Mouse (Mus musculus) CH12.LX (cell line): ENCODE measurements around the gene Clasp2.

ENCODE experiments used
- CTCF ChIP-seq, 2 experiments: IDR thresholded peaks in 1 of 2; conservative IDR thresholded peaks in 1 of 2; 2 replicates each; pipeline ENCODE4 v1.5.1; 2011 to 2012; ENCODE audit warnings: low read depth in 2 of 2, low read length in 2 of 2, improper control_type of control experiment in 1 of 2, inconsistent platforms in 1 of 2, mild to moderate bottlenecking in 1 of 2, moderate library complexity in 1 of 2
- EP300 ChIP-seq: IDR thresholded peaks from 2 replicates; pipeline ENCODE4 v1.6.1; 2011; ENCODE audit warnings: low read length, improper control_type of control experiment
- MAFK ChIP-seq: IDR thresholded peaks from 2 replicates; pipeline ENCODE4 v1.6.1; 2011; ENCODE audit warnings: low read length, improper control_type of control experiment; ENCODE audit not compliant: insufficient replicate concordance
- POLR2A ChIP-seq: IDR thresholded peaks from 2 replicates; pipeline ENCODE4 v1.6.1; 2011; ENCODE audit warnings: low read depth, mild to moderate bottlenecking, improper control_type of control experiment, low read length
- USF2 ChIP-seq: conservative IDR thresholded peaks from 2 replicates; pipeline ENCODE4 v1.6.1; 2011; ENCODE audit warnings: low read depth, low read length, improper control_type of control experiment

GRCm38 (mm10) chr9:113968967-113969366, 227.7 kb downstream of the Clasp2 start:
- TF ChIP-seq EP300: no peak
- TF ChIP-seq USF2: no peak
- TF ChIP-seq CTCF (conservative IDR thresholded peaks at IDR 0.05 in 1 of 2, IDR thresholded peaks at IDR 0.05 in 1 of 2; ENCODE audit: low read depth in 2 of 2, low read length in 2 of 2): no peak
- TF ChIP-seq POLR2A: no peak
- TF ChIP-seq MAFK: no peak
